Mouse (Mus musculus) liver, embryonic 16.5 days (tissue): Measurements from ENCODE around the gene Kmt2b. TPM values are rescaled to one million over a fixed set of nuclear protein-coding genes. Genes with fewer than 3 reads are reported as not detected.

Experiments used
- ATAC-seq: fragments of 200-750 bp; cut with Nextera tagmentation; 2 replicates; pipeline ENCODE4 v1.8.0; 2017; ENCODE audit warnings: low read depth, mild to moderate bottlenecking, moderate number of reproducible peaks, moderate library complexity
- H3K27ac ChIP-seq: fragments of 300-500 bp; sonication (generic); 2 replicates; pipeline ENCODE4 v1.5.1; 2014; ENCODE audit warnings: mild to moderate bottlenecking, low read length
- H3K27me3 ChIP-seq: fragments of 300-500 bp; sonication (generic); 2 replicates; pipeline ENCODE4 v1.6.1; 2014; ENCODE audit warnings: low read depth, low read length, mixed read lengths; ENCODE audit not compliant: control insufficient read depth, insufficient read depth
- H3K36me3 ChIP-seq: fragments of 300-500 bp; sonication (generic); 2 replicates; pipeline ENCODE4 v1.6.1; 2014; ENCODE audit warnings: mild to moderate bottlenecking; ENCODE audit not compliant: control insufficient read depth, insufficient read depth
- H3K4me1 ChIP-seq: fragments of 300-500 bp; sonication (generic); 2 replicates; pipeline ENCODE4 v1.6.1; 2014; ENCODE audit warnings: low read depth, low read length, mixed read lengths; ENCODE audit not compliant: control insufficient read depth
- H3K4me2 ChIP-seq: fragments of 300-500 bp; sonication (generic); 2 replicates; pipeline ENCODE4 v1.6.1; 2014; ENCODE audit warnings: low read depth, low read length, mixed read lengths
- H3K4me3 ChIP-seq: fragments of 300-500 bp; sonication (generic); 2 replicates; pipeline ENCODE4 v1.5.1; 2014; ENCODE audit warnings: low read depth, mild to moderate bottlenecking, low read length
- H3K9ac ChIP-seq: fragments of 300-500 bp; sonication (generic); 2 replicates; pipeline ENCODE4 v1.6.1; 2014; ENCODE audit warnings: low read depth, low read length
- H3K9me3 ChIP-seq: fragments of 300-500 bp; sonication (generic); replicated peaks from 2 replicates; pipeline ENCODE4 v1.6.1; 2016; ENCODE audit warnings: low read length; ENCODE audit not compliant: control insufficient read depth
- WGBS: fragments of 180-500 bp; shearing (Covaris S2); extraction: QIAGEN DNeasy Blood & Tissue Kit; methylation state at CpG from one replicate; pipeline ENCODE4 v1.1.7; 2014; ENCODE audit not compliant: insufficient replicate concordance; 5-methylcytosine and 5-hydroxymethylcytosine counted together
- polyA plus RNA-seq: library from polyadenylated mRNA; unstranded; fragments of >200 nt; fragmentation: Nextera tagmentation; extraction: Ambion mirVana; gene quantifications from 2 replicates; pipeline ENCODE4 v1.2.1, GENCODE M21; 2015

Kmt2b gene
- polyA plus RNA-seq, 1 experiment from 2014 or later = 3.5 TPM

- H3K4me2 ChIP-seq = peak overlapping the region; percentile 93; the same call in 1 of the 2 replicates
- H3K9ac ChIP-seq = no peak overlapping the region; the same call in 1 of the 2 replicates
Measured at GRCm38 (mm10) chr7:30586455-30587020, 2.0 kb downstream of the Kmt2b start.

DNA sequence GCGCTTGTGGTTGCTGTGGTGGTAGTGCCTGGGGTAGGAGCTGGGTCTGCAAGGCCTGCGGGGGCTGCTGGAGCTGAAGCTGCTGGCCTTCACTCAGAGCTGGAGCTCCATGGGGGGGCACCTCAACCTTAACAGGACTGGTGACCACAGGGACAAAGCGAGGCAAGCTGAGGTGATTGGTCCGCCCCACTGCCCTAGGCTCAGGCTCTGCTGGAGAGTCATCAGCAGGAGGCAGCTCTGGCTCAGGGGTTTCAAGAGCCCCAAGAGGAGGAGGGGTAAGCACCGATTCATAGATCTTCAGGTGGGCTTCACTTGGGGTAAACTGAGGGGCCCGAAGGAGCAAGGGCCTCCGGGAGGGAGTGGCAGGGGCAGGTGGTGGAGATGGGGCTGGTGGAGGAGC, 3.4 kb downstream of the Kmt2b start:
- H3K9me3 ChIP-seq = no peaks in the 10 kb centered on the region
- H3K4me1 ChIP-seq = peaks cover 22% of the 10 kb centered on the region
- no peak overlapping the region for H3K4me2 ChIP-seq
- 88% methylated on average over 7 of the region's 7 CpGs for WGBS
- no peaks in the 10 kb centered on the region for H3K27me3 ChIP-seq
- no peak overlapping the region for H3K4me3 ChIP-seq
- H3K27ac ChIP-seq = no peak overlapping the region
- no peak overlapping the region for H3K9ac ChIP-seq
- peaks cover 49% of the 10 kb centered on the region for H3K36me3 ChIP-seq
- ATAC-seq = no peak

More at GRCm38 (mm10) chr7:30586455-30587020, 2.0 kb downstream of the Kmt2b start:
- Histone ChIP-seq H3K4me3 (no peak overlapping the region), H3K27me3 (no peaks in the 10 kb centered on the region), H3K27ac (no peak overlapping the region), H3K9me3 (no peaks in the 10 kb centered on the region), H3K4me1 (peaks cover 22% of the 10 kb centered on the region), H3K36me3 (peaks cover 41% of the 10 kb centered on the region)
- no peak for ATAC-seq
- 88% methylated on average over 28 of the region's 28 CpGs for WGBS

DNA sequence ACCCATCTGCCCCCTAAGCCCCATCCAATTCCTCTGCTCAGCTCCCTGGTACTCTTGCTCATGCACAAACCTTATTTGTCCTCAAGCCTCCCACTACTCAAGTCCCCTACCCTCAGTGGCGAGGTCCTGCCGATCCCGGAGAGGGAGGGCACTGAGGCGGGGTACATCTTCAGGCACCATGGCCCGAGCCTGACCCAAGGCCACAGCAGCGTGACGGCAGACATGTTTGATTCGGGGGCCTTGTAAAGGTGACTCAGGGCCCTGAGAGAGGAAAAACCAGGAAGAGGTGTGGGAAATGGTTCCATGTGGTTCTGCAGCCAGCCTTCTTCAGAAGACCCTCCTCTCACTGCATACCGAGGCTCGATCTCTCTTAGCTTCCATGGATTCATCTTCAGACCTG, 4.2 kb downstream of the Kmt2b start:
- 86% methylated on average over 10 of the region's 10 CpGs for WGBS
- H3K9me3 ChIP-seq = no peaks in the 10 kb centered on the region
- H3K4me3 ChIP-seq = no peak overlapping the region
- no peak overlapping the region for H3K9ac ChIP-seq
- H3K36me3 ChIP-seq = peaks cover 58% of the 10 kb centered on the region
- no peak for ATAC-seq
- H3K4me2 ChIP-seq = no peak overlapping the region
- peaks cover 14% of the 10 kb centered on the region for H3K4me1 ChIP-seq
- H3K27ac ChIP-seq = no peak overlapping the region
- H3K27me3 ChIP-seq = no peaks in the 10 kb centered on the region

DNA sequence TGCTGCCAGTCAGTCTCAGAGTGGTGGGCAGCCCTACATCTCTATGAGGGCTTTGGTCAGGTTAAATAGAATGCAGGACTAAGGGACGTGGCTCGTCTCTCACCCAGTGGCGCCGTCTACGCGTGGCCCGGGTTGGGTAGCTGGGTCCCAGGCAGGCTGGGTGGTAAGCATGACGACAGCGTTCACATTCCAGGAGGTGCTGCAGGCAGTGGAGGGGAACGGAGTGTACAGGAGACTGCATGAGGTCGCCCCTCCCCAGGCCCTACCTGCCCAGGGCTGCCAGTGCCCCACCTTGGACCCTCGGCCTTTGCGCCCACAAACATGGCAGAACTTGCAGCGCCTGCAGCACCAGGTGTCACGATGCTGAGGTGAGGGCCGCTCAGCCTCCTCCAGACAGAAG, 7.0 kb downstream of the Kmt2b start:
- no peak for ATAC-seq
- WGBS = 86% methylated on average over 16 of the region's 16 CpGs
- Histone ChIP-seq H3K9ac (no peak overlapping the region), H3K36me3 (peaks cover 79% of the 10 kb centered on the region), H3K4me3 (no peak overlapping the region), H3K4me1 (peaks cover under 1% of the 10 kb centered on the region), H3K9me3 (no peaks in the 10 kb centered on the region), H3K27ac (no peak overlapping the region), H3K27me3 (no peaks in the 10 kb centered on the region), H3K4me2 (no peak overlapping the region)

- Histone ChIP-seq H3K27ac (no peak overlapping the region), H3K9me3 (no peaks in the 10 kb centered on the region), H3K4me1 (no peaks in the 10 kb centered on the region), H3K9ac (no peak overlapping the region), H3K4me2 (no peak overlapping the region), H3K4me3 (no peak overlapping the region), H3K36me3 (peaks cover 78% of the 10 kb centered on the region), H3K27me3 (no peaks in the 10 kb centered on the region)
- no peak for ATAC-seq
- WGBS = 77% methylated on average over 8 of the region's 8 CpGs
Measured at GRCm38 (mm10) chr7:30579950-30580349, 8.6 kb downstream of the Kmt2b start.

GRCm38 (mm10) chr7:30572969-30573368, 15.6 kb downstream of the Kmt2b start:
- H3K9me3 ChIP-seq = no peaks in the 10 kb centered on the region
- H3K4me1 ChIP-seq = peaks cover 7% of the 10 kb centered on the region
- 0 out of 2 replicates have a peak, but pooled peaks have one; percentile 28 for ATAC-seq
- H3K27me3 ChIP-seq = no peaks in the 10 kb centered on the region
- no peak overlapping the region for H3K27ac ChIP-seq
- 55% methylated on average over 2 of the region's 2 CpGs for WGBS
- no peak overlapping the region for H3K4me2 ChIP-seq
- no peak overlapping the region for H3K9ac ChIP-seq
- peaks cover 85% of the 10 kb centered on the region for H3K36me3 ChIP-seq
- no peak overlapping the region for H3K4me3 ChIP-seq

DNA sequence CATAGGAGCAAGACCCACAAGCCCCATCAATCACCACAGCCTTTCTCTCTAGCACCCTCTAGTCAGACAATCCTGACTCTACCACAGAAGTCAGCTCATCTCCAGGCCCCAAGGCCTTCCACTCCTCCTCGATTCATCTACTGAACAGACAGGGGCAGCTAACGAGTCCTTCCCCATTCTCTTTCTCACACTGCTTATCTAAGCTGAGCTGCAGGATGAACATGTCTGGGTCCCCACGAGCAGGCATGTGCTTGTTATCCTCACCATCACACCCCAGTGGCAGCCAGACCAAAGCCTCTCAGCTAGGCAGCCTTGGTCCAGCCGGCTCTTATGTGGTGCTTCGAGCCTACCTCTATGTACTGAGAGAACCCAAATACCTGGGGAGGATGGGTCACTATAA, 16.1 kb downstream of the Kmt2b start:
- Histone ChIP-seq H3K9me3 (no peaks in the 10 kb centered on the region), H3K27ac (no peak overlapping the region), H3K27me3 (no peaks in the 10 kb centered on the region), H3K9ac (no peak overlapping the region), H3K36me3 (peaks cover 82% of the 10 kb centered on the region), H3K4me2 (no peak overlapping the region), H3K4me3 (no peak overlapping the region), H3K4me1 (peaks cover 7% of the 10 kb centered on the region)
- ATAC-seq = peak; percentile 27; the same call in 1 of the 2 replicates
- 46% methylated on average over 5 of the region's 5 CpGs for whole genome bisulfite sequencing

DNA sequence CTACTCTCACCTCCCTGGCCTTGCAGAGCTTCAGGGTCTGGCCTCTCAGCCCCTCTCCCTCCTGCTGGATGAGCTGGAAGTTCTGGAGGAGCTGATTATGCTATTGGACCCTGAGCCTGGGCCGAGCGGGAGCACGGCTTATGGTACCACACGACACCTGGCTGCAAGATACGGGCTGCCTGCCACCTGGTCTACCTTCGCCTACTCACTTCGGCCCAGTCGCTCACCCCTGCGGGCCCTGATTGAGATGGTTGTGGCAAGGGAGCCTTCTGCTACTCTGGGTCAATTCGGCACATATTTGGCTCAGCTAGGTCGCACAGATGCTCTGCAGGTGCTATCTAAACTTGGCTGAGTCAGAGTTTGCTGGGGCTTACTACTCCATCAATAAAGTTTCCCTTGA, 21.0 kb downstream of the Kmt2b start:
- no peak overlapping the region for H3K27ac ChIP-seq
- H3K4me3 ChIP-seq = no peak overlapping the region
- no peaks in the 10 kb centered on the region for H3K9me3 ChIP-seq
- H3K9ac ChIP-seq = no peak overlapping the region
- ATAC-seq = no peak
- 83% methylated on average over 11 of the region's 11 CpGs for WGBS
- H3K4me1 ChIP-seq = peaks cover 8% of the 10 kb centered on the region
- no peaks in the 10 kb centered on the region for H3K27me3 ChIP-seq
- no peak overlapping the region for H3K4me2 ChIP-seq
- H3K36me3 ChIP-seq = peaks cover 38% of the 10 kb centered on the region

DNA sequence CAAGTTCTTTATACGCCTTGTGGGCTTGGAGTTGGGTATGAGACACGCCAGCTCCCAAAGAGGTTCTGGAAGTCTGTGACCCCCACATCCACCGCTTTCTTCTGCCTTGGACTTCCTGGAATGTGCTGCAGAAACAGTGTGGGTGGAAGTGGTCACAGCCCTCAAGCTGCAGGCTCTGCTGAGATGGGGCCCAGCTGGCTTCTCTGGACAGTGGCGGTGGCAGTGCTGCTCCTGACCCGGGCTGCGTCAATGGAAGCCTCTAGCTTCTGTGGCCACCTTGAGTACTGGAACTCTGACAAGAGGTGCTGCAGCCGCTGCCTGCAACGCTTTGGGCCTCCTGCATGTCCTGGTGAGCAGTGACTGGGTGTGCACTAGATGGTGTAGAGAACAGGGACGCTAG, 22.5 kb downstream of the Kmt2b start:
- Histone ChIP-seq H3K36me3 (peaks cover 30% of the 10 kb centered on the region), H3K9ac (no peak overlapping the region), H3K27ac (no peak overlapping the region), H3K9me3 (no peaks in the 10 kb centered on the region), H3K27me3 (no peaks in the 10 kb centered on the region), H3K4me3 (no peak overlapping the region), H3K4me1 (peaks cover 11% of the 10 kb centered on the region), H3K4me2 (no peak overlapping the region)
- ATAC-seq = no peak
- 78% methylated on average over 9 of the region's 9 CpGs for WGBS
